Mouse (Mus musculus) spleen, postnatal 10 days (tissue): ENCODE data around the gene Ddr2.
"Not testable (repeated sequence)": the region's sequence is repeated elsewhere in the genome, so short reads cannot be mapped to it uniquely, and the experiment has no call there.

ENCODE experiments used
- DNase-seq, 2 experiments: peaks; one replicate each; pipeline ENCODE4 v3.0.0; 2021 to 2022; ENCODE audit warnings: low spot score in 2 of 2

Ddr2 gene

DNA sequence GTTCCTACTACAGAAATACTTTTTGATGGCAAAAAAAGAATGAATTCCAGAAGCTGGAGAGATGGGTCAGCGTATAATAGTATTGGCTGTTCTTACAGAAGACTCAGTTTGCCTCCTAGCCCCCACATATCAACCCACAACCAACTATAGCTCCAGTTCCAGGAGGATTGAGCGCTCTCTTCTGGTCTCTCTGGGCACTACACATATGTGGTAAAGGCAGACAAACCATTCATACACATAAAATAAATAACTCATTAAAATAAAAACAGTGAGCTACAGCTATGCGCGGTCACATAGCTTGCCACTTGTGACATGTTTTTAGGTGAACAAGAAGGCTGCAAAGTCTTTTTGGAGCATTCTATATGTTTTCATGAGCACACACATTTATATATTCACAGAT, 71.2 kb downstream of the Ddr2 start:
- no peak for DNase-seq

DNA sequence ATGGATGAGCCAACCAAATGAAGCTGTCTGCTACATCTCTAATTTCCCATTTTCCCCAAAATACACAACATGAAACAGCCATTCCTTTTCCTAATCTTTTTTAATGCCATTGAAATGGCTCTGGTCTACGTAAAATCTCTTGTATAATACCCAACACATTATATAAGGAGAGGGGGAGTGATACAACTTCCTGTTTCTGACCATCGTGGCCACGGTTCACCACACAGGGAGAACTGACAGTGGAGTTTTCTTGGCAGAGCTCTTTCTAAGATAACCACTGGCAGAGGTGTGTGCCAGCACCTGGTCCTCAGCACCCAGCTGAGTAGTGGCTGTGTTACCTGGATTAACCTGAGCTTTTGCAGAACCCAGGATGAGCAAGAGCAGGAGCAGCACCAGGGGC, 75.0 kb downstream of the Ddr2 start:
- no peak for DNase-seq

DNA sequence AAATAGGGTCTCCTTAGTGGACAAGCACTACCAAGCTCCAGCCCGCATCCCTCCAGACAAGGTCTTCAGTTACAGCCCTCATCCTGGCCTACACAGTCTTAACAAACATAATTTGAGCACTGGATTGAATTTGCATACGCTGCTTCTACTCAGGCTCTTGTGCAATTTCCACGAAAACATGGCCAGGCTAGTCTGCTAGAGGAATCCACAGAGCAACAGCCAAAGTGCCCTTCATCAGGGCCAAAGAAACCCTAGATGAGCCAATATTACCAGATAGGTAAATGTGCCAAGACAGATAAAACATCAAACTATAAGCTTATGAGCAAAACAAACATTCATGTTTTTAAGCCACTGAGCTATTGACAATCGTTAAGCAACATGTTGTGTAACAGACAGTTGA, 75.6 kb downstream of the Ddr2 start:
- no peak for DNase-seq

DNA sequence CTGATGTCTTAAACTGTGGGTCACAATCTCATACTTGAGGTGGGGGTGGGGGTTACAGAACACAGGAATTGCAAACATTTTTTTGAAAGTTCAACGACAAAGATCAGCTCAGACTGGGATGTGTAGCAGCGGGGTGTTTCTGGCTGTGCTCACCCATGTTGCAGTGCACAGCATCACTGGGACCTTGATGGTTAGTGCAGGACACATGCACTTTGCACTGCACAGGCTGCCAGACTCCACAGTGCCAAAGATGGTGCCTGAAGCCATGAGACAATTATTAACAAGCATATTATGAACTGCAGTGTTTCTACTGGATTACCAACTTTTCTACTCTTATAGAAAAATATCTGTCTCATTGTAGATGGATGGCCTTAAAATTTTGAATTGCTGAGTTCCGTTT, 78.9 kb downstream of the Ddr2 start:
- DNase-seq: no peak

DNA sequence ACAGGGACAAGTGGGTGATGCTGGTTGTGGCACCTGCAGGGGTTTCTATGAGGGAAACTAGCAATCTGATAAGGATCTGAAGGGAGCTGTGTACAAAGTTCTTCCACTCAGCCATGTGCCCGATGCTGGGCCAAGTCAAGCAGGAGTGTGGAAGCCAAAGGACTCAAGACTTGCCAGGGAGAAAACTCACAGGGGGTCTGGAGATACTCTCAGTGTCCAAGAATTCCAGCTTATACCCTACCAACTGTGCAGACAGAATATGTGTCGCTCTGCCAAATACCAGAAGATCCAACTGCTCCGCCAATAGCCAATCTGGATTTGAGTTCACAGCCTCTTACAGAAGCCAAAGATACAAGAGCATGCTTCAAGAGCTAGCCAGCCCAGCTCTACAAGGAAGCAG, 95.8 kb downstream of the Ddr2 start:
- DNase-seq: no peak

DNA sequence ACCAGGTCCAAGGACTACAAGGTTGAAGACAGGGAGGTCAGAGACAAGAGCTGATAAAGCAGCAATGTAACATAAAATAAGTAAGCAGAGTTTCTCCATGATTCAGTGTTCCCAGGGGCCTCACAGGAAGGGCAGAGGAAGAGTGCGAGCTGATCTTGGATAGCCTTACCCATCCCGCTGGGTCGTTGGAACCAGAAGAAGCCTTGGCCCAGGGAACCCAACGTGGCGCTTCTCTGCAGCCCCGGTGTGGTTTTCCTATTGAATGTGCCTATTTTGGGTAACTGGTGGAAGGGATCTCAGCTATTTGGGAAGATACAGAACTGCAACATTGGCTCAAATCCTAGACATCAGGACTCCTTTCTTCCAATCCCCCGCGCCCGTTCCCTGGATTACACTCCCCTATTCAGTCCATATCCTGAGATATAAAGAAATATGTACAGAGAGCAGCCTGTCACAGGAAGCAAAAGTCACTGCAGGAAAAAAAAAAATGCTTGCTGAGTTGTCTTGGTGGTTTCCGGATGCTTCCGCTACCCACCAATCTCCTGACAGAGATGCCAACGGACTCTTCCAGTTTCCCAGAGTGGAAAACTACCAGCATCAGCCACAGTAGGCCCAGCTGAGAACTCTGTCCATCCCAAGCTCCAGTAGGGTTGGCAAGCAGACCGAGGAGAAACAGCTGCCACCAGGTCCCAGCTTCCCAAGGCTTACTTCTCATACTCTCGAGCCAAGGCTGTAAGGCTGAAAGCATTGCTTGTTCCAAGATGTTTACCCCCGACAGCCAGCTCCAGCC, 99.7 kb downstream of the Ddr2 start:
- DNase-seq: no peak

DNA sequence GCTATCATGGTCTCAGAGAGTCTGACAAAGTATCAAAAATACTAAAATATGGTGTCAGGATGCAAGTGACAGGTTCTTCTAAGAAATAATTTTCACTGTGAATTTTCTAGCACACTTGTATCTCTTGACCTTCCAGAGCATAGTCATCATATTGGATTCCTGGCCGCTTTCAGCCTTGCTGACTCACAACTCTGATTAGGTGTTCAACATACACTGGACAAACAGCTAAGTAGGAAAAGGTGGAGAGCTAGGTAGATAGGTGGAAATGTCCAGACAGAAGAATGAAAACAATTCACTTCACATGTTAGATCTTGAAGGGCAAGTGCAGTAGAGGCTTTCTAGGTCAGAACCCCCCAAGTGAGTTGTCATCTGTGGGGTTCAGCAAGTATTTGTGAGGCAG, 101.3 kb downstream of the Ddr2 start:
- DNase-seq: no peak

DNA sequence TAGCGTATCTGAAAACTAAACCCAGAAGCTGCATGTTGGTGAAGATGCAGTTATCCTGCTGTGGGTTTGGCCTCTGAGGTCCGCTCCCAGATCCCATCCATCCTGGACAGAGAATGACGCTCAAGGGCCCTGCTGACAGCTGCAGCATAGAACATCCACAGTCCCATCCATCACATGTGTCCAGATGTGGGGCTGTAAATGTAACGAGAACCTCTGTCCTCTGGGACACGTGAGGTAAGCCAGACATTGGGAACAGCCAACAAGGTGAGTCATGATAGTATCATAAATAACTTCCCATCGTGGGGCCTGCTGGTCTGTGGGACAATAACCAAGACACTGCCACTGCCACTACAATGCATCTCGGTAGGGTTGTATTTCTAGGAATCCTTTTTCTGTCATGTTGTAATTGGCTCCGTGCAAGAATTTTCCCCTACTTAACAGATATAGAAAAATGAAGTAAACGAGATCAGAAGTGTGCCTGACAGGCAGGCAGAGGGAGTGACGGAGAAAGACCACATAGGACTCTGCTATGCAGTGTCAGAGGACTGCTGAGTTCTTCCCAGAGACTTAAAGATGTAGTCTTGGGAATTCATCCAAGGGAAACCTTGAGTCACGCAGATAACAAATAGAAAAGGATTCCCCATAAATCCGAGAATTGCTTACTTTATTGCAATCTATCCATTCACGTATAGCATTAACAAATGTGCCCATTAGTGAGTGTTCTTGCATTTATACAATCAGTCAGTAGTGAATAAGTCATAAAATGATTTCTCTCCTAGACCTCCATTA, 101.9 kb downstream of the Ddr2 start:
- no peak for DNase-seq

DNA sequence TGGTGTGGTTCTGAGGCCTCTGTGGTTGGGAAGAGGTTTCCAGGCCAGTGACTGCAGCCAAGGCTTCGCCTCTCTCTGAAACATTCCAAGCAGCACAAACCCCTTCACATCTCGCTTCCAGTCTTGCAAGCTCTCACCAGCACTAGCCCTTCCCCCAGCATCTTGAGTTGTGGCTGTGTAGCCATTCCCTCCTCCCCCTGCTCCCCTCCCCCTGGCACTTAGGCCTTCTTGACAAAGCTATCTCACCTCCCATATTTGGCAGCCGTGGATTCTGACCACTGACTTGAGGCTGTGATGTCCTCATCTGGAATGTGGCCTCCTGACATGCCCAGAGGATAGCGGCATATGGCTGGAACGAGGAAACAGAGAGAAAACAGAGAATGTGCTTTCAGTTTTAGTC, 104.0 kb downstream of the Ddr2 start:
- no peak for DNase-seq

DNA sequence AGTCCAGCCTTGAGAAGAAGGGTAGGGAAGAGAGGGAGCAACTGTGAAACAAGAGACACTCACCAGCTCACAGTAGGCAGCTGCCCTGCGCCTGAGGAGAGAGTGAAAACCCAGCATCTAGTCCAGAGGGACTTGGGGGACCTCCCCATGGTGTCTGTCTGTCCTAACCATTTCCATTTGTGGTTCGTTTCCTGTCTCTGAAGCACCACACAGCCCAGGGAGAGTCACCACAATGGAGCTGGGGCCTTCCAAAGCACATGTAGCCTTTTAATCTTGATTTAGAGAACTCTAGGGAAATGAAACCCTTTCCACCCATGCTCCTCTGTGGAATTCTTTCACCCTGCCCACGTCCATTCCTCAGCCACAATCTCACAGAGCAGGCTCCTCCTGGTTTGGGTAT, 105.3 kb downstream of the Ddr2 start:
- no peak for DNase-seq

DNA sequence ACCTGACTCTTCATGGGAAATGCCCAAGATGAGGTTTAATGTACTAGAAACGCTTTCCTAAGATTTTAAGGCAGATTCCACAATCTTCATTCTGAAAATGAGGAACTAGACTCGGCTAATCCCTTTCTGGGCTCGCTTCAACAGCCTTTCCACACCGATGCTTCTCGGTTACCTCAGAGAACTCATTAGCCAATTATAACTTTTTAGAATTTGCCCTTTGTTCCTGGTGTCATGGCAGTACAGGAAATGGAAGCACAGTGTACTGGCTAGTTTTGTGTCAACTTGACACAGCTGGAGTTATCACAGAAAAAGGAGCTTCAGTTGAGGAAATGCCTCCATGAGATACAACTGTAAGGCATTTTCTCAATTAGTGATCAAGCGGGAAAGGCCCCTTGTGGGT, 116.7 kb downstream of the Ddr2 start:
- not testable (repeated sequence) for DNase-seq

DNA sequence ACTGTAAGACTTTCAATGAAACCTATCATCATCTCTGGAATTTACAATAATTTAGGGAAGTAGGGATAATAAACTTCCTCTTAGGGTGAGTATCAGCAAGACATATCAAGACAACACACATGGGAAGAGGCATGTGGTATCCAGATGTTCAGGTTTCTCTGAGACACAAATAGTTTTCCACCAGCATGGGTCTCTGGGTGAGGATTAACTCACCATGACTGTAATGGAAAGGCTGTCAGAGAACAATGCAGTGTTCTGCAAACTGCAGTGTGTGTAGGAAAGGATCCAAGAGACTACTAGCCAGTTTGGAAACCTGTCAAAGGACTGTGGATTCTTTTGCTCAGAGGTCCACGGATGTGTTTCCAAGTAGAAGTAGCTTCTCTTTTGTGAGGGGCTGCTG, 124.4 kb downstream of the Ddr2 start:
- no peak for DNase-seq

DNA sequence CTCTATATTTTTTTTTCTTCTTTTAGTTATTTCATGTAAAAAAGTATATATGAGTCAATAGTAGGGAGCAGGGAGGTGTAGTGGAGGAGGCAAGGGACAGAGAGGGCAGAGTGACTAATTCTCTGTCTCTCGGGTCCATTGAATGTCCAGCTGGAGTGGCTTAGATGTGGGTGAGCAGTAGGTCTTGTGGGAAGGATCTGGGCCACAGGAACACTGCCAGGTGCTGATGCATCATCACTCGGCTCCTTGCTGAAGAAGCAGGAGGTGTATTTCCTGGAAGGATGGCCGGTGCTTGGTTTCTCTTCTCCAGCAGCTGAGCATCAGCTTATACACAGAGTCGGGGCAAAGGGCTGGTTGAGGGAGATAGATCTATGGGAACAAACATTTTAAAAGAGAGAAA, 132.9 kb downstream of the Ddr2 start:
- no peak for DNase-seq

DNA sequence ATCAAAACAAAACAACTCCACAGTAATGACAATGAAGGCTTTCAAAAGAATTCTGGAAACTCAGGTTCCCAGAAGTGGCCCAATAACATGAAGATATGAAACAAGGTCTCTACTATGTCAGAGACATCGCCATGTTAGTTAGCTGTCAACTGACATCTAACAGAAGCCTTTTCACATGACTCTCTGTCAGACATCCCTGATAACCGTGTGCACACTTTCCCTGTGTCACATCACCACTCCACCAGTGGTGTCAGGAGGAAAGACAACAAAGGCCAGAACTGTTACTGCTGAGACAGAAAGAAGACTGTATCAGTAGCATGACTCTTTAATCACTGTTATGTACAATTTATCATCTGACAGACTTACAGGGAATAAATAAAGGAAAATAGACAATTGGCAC, 138.6 kb downstream of the Ddr2 start:
- no peak for DNase-seq

DNA sequence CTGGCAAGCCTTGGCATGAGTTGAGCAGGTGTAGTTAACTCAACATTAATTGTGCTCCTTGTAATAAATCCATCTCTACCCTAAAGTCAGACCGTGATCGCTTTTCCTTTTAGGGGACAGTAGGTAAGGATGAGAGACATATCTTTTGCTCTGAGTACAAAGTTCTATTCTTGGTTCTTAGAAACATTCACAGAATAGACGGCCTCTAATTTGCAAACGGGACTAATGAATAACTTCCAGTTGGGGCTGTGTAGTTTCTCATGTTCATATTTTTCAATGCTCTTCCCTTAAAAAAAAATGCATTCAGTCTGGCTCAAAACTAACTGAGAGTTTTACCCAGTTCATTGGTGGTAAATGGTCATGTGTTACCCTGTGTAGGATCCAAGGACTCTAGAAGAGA, 139.6 kb downstream of the Ddr2 start:
- no peak for DNase-seq

DNA sequence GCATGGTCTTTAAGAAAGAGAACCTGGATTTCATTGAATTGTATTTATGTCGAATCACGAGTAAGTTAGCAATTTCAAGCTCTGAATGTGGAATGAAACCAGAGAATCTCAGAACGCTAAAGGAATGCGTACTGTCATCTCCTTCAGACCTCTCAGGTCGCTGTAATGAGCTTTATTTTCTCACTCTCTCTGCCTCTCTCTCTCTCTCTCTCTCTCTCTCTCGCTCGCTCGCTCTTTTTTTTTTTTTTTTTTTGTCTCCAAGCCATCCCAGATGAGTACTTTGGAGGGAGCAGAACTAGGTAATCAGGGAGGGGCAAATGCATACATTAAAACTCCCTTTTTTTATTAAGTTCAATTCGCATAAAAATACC, 141.1 kb downstream of the Ddr2 start:
- no peak for DNase-seq

DNA sequence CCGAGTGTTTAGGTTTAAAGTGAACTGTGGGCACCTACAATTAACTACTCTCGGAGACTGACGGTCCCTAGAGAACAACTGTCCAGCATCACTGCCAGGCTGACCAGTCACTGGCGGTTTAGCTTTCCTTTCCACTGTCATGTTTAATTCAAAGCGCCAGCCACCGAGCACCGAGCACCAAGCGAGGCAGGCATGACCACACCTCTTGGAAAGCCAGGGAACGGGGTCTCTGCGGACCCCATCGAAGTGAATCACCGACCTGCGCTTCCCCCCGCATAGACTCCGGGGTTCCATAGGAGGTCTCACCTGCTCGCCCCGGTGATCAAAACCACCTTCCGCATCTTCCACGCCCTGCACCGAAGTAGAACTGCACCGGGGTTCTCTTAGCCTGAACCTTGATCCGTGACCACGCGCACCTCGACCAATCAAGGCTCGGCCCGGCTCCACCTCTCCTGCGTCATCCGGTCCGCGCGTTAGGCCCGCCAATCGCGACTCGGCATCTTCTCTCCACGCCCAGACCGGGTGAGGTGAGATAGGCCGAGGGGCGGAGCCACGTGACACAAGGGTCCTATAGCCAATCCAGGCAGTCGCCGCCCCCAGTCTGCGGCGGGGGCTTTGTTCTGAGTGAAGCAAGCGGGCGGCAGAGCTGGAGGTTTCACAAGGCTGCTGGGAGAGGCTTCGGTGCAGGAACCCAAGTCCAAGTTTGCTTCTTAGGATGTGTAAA, 141.6 kb downstream of the Ddr2 start, which contains the start of gene Hsd17b7:
Gene Hsd17b7, minus strand, starts transcription at position 450 of the 724 bp plus-strand sequence.
- DNase-seq: peak; percentile 87 to 98

DNA sequence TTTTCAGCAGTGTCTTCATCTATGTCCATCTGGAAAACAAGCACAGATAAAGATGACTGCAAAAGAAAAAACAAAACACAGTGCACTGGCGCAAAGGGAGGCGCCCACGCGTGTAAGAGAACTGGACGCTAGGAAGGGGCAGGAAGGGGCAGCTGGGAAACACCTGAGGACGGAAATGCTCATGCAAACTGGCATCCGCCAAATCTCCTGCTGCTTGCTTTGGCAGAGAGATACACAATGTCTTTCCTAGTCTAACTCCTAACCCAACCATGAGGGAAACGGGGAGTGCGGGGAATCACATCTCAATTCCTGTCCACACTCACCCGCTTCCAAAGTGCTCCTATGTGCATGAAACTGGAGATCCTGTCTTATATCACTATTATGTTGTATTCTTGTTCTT, 157.5 kb downstream of the Ddr2 start:
- no peak for DNase-seq

DNA sequence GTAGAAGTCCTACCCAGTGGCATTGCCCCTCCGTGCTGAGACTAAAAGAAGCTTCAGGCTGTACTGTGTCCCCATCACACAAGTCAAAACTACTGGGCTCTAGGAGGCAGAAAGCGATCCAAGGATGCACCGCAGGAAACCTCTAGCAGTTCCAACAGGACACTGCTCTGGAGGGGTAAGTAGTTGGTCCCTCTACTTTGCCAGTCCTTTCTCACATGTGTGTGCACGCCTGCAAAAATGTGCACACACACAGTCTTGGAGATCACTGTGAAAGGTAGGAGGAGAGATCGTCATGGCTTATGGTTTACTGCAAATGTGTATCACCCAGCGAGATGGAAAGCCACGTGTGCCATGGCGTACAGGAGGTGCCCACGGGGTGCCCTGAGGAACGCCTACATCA, 157.9 kb downstream of the Ddr2 start:
- no peak for DNase-seq

DNA sequence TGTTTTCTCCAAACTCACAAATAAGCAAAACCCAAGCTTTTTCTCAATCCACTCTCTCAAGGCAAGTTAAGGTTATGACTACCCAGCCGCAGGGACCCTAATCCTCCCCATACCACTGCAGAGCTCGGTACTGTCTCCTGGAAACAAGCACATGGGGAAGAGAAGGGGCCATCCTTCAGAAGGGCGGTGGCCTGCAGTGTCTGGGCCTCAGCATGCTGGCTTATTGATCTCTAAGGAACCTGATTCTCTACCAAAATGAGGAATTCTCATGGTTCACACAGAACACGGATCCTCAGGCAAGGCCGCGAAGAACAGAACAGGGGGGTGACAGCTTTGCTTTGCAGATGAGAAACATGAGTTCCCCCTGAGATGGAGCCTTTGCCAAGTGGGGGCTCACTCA, 159.0 kb downstream of the Ddr2 start:
- DNase-seq: no peak

DNA sequence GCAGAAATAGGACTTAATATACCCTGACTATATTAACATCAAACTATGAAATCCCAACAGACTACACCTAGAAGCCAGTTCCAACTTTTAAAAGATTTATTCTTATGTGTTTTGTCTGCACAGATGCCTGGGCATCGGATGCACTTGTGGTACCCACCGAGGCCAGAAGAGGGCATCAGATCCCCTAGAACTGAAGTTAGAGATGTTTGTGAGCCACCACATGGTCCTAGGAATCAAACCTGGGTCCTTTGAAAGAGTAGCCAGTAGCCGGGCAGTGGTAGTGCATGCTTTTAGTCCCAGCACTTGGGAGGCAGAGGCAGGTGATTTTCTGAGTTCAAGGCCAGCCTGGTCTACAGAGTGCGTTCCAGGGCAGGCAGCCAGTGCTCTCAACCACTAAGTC, 159.9 kb downstream of the Ddr2 start:
- DNase-seq: peak; percentile 12 to 43

DNA sequence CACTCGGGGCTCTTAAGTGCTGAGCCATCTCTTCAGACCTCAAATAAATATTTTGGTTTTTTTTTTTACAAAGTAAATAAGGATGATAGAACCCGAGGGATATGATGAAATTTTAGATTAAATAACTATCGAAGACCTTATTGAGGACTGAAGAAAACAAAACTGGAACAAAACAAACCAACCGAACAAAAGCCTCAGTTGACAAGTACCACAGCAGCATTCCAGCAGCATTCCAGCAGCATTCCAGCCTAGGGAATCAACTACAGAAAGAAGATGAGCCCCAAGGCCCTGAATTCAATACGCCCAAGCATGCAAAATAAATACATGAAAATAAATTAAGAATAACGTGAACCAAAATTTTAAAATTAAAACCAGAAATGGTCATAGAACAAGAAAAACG, 160.6 kb downstream of the Ddr2 start:
- DNase-seq: no peak

DNA sequence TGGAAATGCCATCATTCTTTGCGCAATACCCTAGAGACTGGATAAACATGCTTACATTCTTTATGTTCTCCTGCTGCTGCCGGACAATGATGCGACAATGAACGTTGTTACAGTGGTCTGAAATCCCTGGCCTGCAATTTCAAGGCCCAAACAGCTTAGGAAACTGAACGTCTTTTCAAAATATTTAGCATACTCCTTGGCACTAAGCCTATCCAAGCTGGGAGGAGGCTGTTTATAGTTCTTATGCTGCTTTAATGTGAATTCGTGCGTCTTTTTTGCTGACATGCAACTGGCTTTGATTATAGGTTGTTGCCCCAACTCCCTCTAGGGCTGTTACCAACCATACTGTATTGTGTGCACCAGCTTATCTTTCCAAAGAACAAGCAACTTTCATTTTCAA, 161.7 kb downstream of the Ddr2 start:
- DNase-seq: no peak
